Mouse (Mus musculus): ENCODE results near the gene Kcnj10. TPM values are rescaled to one million over a fixed set of nuclear protein-coding genes. Genes with fewer than 3 reads are reported as not detected.

Gene Kcnj10
- total and polyA plus RNA-seq, 2 experiments from 2014 or later: 2.9 to 4.1 TPM

GRCm38 (mm10) chr1:172299528-172299927 lies 41.5 kb upstream of the Kcnj10 start:
- H3K9ac ChIP-seq: no peak overlapping the region
- DNase-seq (no peak), ATAC-seq (no peak)
- no peaks in the 10 kb centered on the region for H3K9me3 ChIP-seq (ENCODE audit: low read length)
- H3K27me3 ChIP-seq (ENCODE audit: insufficient read depth, low read length): no peaks in the 10 kb centered on the region
- peak overlapping the region; percentile 57 for H3K27ac ChIP-seq (ENCODE audit: low read depth, low read length)
- WGBS: 55% methylated on average over 7 of the region's 7 CpGs
- no peak for TF ChIP-seq CTCF (IDR thresholded peaks at IDR 0.05; ENCODE audit: low read depth)
- H3K4me1 ChIP-seq (ENCODE audit: insufficient read depth): peaks cover 6% of the 10 kb centered on the region; the same call in 1 of the 2 replicates
- H3K4me3 ChIP-seq (ENCODE audit: low read depth, low read length): no peak overlapping the region
- no peaks in the 10 kb centered on the region for H3K36me3 ChIP-seq (ENCODE audit: insufficient read depth)
- H3K4me2 ChIP-seq (ENCODE audit: low read depth): no peak overlapping the region

GRCm38 (mm10) chr1:172300247-172300646 lies 40.8 kb upstream of the Kcnj10 start:
- H3K4me1 ChIP-seq (ENCODE audit: insufficient read depth): peaks cover 6% of the 10 kb centered on the region; the same call in 1 of the 2 replicates
- DNase-seq: no peak
- 0 out of 2 replicates have a peak overlapping the region, but pooled peaks have one; percentile 57 for H3K27ac ChIP-seq (ENCODE audit: low read depth, low read length)
- no peaks in the 10 kb centered on the region for H3K36me3 ChIP-seq (ENCODE audit: insufficient read depth)
- no peak for TF ChIP-seq CTCF (IDR thresholded peaks at IDR 0.05; ENCODE audit: low read depth)
- ATAC-seq: no peak
- no peak overlapping the region for H3K9ac ChIP-seq
- no peaks in the 10 kb centered on the region for H3K27me3 ChIP-seq (ENCODE audit: insufficient read depth, low read length)
- no peaks in the 10 kb centered on the region for H3K9me3 ChIP-seq (ENCODE audit: low read length)
- no peak overlapping the region for H3K4me2 ChIP-seq (ENCODE audit: low read depth)
- H3K4me3 ChIP-seq (ENCODE audit: low read depth, low read length): no peak overlapping the region
- WGBS: 63% methylated on average over 5 of the region's 5 CpGs

- Histone ChIP-seq H3K4me2 (ENCODE audit: low read depth) (no peak overlapping the region), H3K27me3 (ENCODE audit: insufficient read depth, low read length) (no peaks in the 10 kb centered on the region), H3K9ac (no peak overlapping the region), H3K4me3 (ENCODE audit: low read depth, low read length) (no peak overlapping the region), H3K9me3 (ENCODE audit: low read length) (no peaks in the 10 kb centered on the region), H3K36me3 (ENCODE audit: insufficient read depth) (no peaks in the 10 kb centered on the region), H3K4me1 (ENCODE audit: insufficient read depth) (peaks cover 6% of the 10 kb centered on the region; the same call in 1 of the 2 replicates), H3K27ac (ENCODE audit: low read depth, low read length) (0 out of 2 replicates have a peak overlapping the region, but pooled peaks have one; percentile 57)
- no peak for TF ChIP-seq CTCF (IDR thresholded peaks at IDR 0.05; ENCODE audit: low read depth)
- 47% methylated on average over 12 of the region's 12 CpGs for WGBS
- DNase-seq (no peak), ATAC-seq (peak; percentile 21; the same call in 1 of the 2 replicates)
These were observed 39.8 kb upstream of the Kcnj10 start for GRCm38 (mm10) chr1:172301180-172301579.

- peaks cover 6% of the 10 kb centered on the region; the same call in 1 of the 2 replicates for H3K4me1 ChIP-seq (ENCODE audit: insufficient read depth)
- no peak overlapping the region for H3K4me3 ChIP-seq (ENCODE audit: low read depth, low read length)
- 66% methylated on average over 3 of the region's 3 CpGs for WGBS
- no peaks in the 10 kb centered on the region for H3K9me3 ChIP-seq (ENCODE audit: low read length)
- DNase-seq (no peak), ATAC-seq (no peak)
- H3K9ac ChIP-seq: no peak overlapping the region
- H3K4me2 ChIP-seq (ENCODE audit: low read depth): no peak overlapping the region
- no peak for TF ChIP-seq CTCF (IDR thresholded peaks at IDR 0.05; ENCODE audit: low read depth)
- no peaks in the 10 kb centered on the region for H3K27me3 ChIP-seq (ENCODE audit: insufficient read depth, low read length)
- no peaks in the 10 kb centered on the region for H3K36me3 ChIP-seq (ENCODE audit: insufficient read depth)
- no peak overlapping the region; the same call in 1 of the 2 replicates for H3K27ac ChIP-seq (ENCODE audit: low read depth, low read length)
These were observed 38.7 kb upstream of the Kcnj10 start for GRCm38 (mm10) chr1:172302311-172302710.

- Histone ChIP-seq H3K4me2 (ENCODE audit: low read depth) (no peak overlapping the region), H3K36me3 (ENCODE audit: insufficient read depth) (no peaks in the 10 kb centered on the region), H3K9ac (no peak overlapping the region), H3K4me1 (ENCODE audit: insufficient read depth) (peaks cover 6% of the 10 kb centered on the region; the same call in 1 of the 2 replicates), H3K4me3 (ENCODE audit: low read depth, low read length) (no peak overlapping the region), H3K9me3 (ENCODE audit: low read length) (no peaks in the 10 kb centered on the region), H3K27ac (ENCODE audit: low read depth, low read length) (no peak overlapping the region), H3K27me3 (ENCODE audit: insufficient read depth, low read length) (no peaks in the 10 kb centered on the region)
- DNase-seq: no peak
- 26% methylated on average over 6 of the region's 6 CpGs for WGBS
- no peak for ATAC-seq
- TF ChIP-seq CTCF (IDR thresholded peaks at IDR 0.05; ENCODE audit: low read depth): no peak
These were observed 38.2 kb upstream of the Kcnj10 start for GRCm38 (mm10) chr1:172302851-172303250.

- peaks cover 2% of the 10 kb centered on the region; the same call in 1 of the 2 replicates for H3K4me1 ChIP-seq (ENCODE audit: insufficient read depth)
- no peak overlapping the region for H3K9ac ChIP-seq
- no peak overlapping the region for H3K27ac ChIP-seq (ENCODE audit: low read depth, low read length)
- no peaks in the 10 kb centered on the region for H3K9me3 ChIP-seq (ENCODE audit: low read length)
- ATAC-seq: no peak
- H3K4me2 ChIP-seq (ENCODE audit: low read depth): no peak overlapping the region
- no peaks in the 10 kb centered on the region for H3K36me3 ChIP-seq (ENCODE audit: insufficient read depth)
- no peak overlapping the region for H3K4me3 ChIP-seq (ENCODE audit: low read depth, low read length)
- H3K27me3 ChIP-seq (ENCODE audit: insufficient read depth, low read length): no peaks in the 10 kb centered on the region
- WGBS: 82% methylated on average over 6 of the region's 6 CpGs
- no peak for TF ChIP-seq CTCF (IDR thresholded peaks at IDR 0.05; ENCODE audit: low read depth)
- no peak for DNase-seq
These were observed 36.6 kb upstream of the Kcnj10 start for GRCm38 (mm10) chr1:172304443-172304842.

GRCm38 (mm10) chr1:172305153-172305552 lies 35.9 kb upstream of the Kcnj10 start:
- WGBS: 92% methylated on average over 2 of the region's 2 CpGs
- Histone ChIP-seq H3K27ac (ENCODE audit: low read depth, low read length) (no peak overlapping the region), H3K9ac (no peak overlapping the region), H3K9me3 (ENCODE audit: low read length) (no peaks in the 10 kb centered on the region), H3K36me3 (ENCODE audit: insufficient read depth) (no peaks in the 10 kb centered on the region), H3K4me2 (ENCODE audit: low read depth) (no peak overlapping the region), H3K27me3 (ENCODE audit: insufficient read depth, low read length) (no peaks in the 10 kb centered on the region), H3K4me3 (ENCODE audit: low read depth, low read length) (no peak overlapping the region), H3K4me1 (ENCODE audit: insufficient read depth) (peaks cover 7% of the 10 kb centered on the region; the same call in 1 of the 2 replicates)
- TF ChIP-seq CTCF (IDR thresholded peaks at IDR 0.05; ENCODE audit: low read depth): no peak
- ATAC-seq (no peak), DNase-seq (no peak)
